Comparison of ENCODE assay signal across 13 mouse cellular contexts in genomic region chr10:26364326-26364856, GRCm38 (mm10). TPM values are rescaled to one million over a fixed set of nuclear protein-coding genes. Genes with fewer than 3 reads are reported as not detected.
DNase-seq lines count a peak whose midpoint lies in the region; ATAC-seq lines count a peak whose summit lies in the region.
"Had no signal": no experiment of that assay in that cellular context is flagged by ENCODE, and none has a peak within 500 bp of the region (broad histone marks: within the 10 kb centered on the region; RNA-seq: fewer than 3 reads in every experiment).

No protein-coding gene starts in this region.

- H3K27me3 ChIP-seq in splenic B cell, adult 2 months (ENCODE audit: control insufficient read depth, insufficient read depth, low read length, poor library complexity, severe bottlenecking) = no peaks in the 10 kb centered on the region; the same call in 1 of the 2 replicates
- H3K27me3 ChIP-seq: limb, embryonic 15.5 days had no signal

- ATAC-seq in CD4-positive, CD25-positive, alpha-beta regulatory T cell, adult 4 months = peak; percentile 91
- ATAC-seq in hematopoietic stem cell, adult 5-6 weeks (replicated peaks in 1 of 2; ENCODE audit: insufficient read depth in 1 of 2, low FRiP score in 2 of 2, low TSS enrichment in 1 of 2, low read depth in 1 of 2, poor library complexity in 2 of 2, severe bottlenecking in 2 of 2) = peak; percentile 91
- ATAC-seq: liver, postnatal 0 days had no signal

- no peaks in the 10 kb centered on the region for H3K36me3 ChIP-seq in splenic B cell, adult 2 months (ENCODE audit: control insufficient read depth, insufficient read depth, low read length, poor library complexity, severe bottlenecking)
- H3K36me3 ChIP-seq: limb, embryonic 15.5 days had no signal

- DNase-seq in thymus, postnatal 0 days (ENCODE audit: low spot score) = peak; percentile 60
- DNase-seq in thymus, postnatal 4 days = no peak
- DNase-seq in splenic B cell, adult 2 months (ENCODE audit: low read depth, low spot score) = peak; percentile 66
- no peak for DNase-seq in cerebellum, postnatal 36 days
- DNase-seq in right cerebral cortex, postnatal 10 days (ENCODE audit: low spot score in 2 of 2) = no peak
- DNase-seq: cerebellum, postnatal 10 days; heart, adult 11 months; kidney, adult 9 months; layer of hippocampus, postnatal 36 days; liver, postnatal 0 days had no signal

RNA-seq across cellular contexts. Expression of gene L3mbtl3, which starts 11.4 kb away (rescaled TPM):
- polyA plus RNA-seq in thymus, postnatal 0 days (2015; fragmentation: Nextera tagmentation; extraction: Ambion mirVana) = 9.6 and 10.7 TPM in 2 replicates
- polyA plus RNA-seq in CD4-positive, CD25-positive, alpha-beta regulatory T cell, adult 4 months (2017; shearing (Covaris generic)) = 10 to 100 TPM; 13.4 to 14.9 TPM
- 28.3 and 37.7 TPM in 2 replicates for total RNA-seq in hematopoietic stem cell, adult 5-6 weeks (2017)

Comparison
In these comparisons a context has a peak if more than half of its experiments do, and no peak if none do; other contexts are left out.
1. DNase-seq: peak in thymus, postnatal 0 days (single experiment) and splenic B cell, adult 2 months (single experiment); none in thymus, postnatal 4 days (single experiment), cerebellum, postnatal 36 days (0 of 2) and right cerebral cortex, postnatal 10 days (0 of 2).